Mouse (Mus musculus) urinary bladder, postnatal 14 days (tissue): ENCODE results near the gene Defb3.
"Not testable (repeated sequence)": the region's sequence is repeated elsewhere in the genome, so short reads cannot be mapped to it uniquely, and the experiment has no call there.

ENCODE experiments used
- DNase-seq: peaks from one replicate; pipeline ENCODE4 v3.0.0; 2021; ENCODE audit warnings: low spot score

Defb3 gene

GRCm38 (mm10) chr8:19293060-19293459, at the start of gene Defb3:
Gene Defb3, plus strand, starts transcription at chr8:19293360.
- not testable (repeated sequence) for DNase-seq

GRCm38 (mm10) chr8:19247280-19247679, 45.9 kb upstream of the Defb3 start, which contains the start of gene Defb5:
Gene Defb5, plus strand, starts transcription at chr8:19247580.
- DNase-seq = no peak

- DNase-seq = no peak
These were observed 35.0 kb upstream of the Defb3 start for GRCm38 (mm10) chr8:19258136-19258535.

GRCm38 (mm10) chr8:19259667-19260066, 33.5 kb upstream of the Defb3 start:
- no peak for DNase-seq

GRCm38 (mm10) chr8:19298361-19298760, 5.2 kb downstream of the Defb3 start:
- not testable (repeated sequence) for DNase-seq

- DNase-seq = no peak
These were observed 38.7 kb downstream of the Defb3 start for GRCm38 (mm10) chr8:19331836-19332235.
